Mouse (Mus musculus): ENCODE measurements around the gene Ubac1. TPM values are rescaled to one million over a fixed set of nuclear protein-coding genes. Genes with fewer than 3 reads are reported as not detected.

The Ubac1 gene
- total RNA-seq, 2 experiments from 2014 or later = 59.1 to 68.2 TPM

- DNase-seq (ENCODE audit: low spot score in 2 of 2) = no peak
- intact Hi-C loops (cut with DNase I) = loop anchor here (5.0 kb wide), 1 partner anchor 243 kb away; no protein-coding TSS in a partner anchor
Observed at GRCm38 (mm10) chr2:26034344-26035050, 12.9 kb upstream of the Ubac1 start.

GRCm38 (mm10) chr2:26030288-26030687, 8.7 kb upstream of the Ubac1 start:
- intact Hi-C loops (cut with DNase I) = no loop called here
- DNase-seq (ENCODE audit: low spot score in 2 of 2) = no peak

GRCm38 (mm10) chr2:26024138-26025075, 2.9 kb upstream of the Ubac1 start:
- intact Hi-C loops (cut with DNase I) = loop anchor here (1.0 to 2.0 kb wide), 2 partner anchors 46 to 118 kb away; no protein-coding TSS in a partner anchor
- peak; percentile 38 to 59 for DNase-seq (ENCODE audit: low spot score in 2 of 2)

- intact Hi-C loops (cut with DNase I) = no loop called here
- no peak for DNase-seq (ENCODE audit: low spot score in 2 of 2)
Observed at GRCm38 (mm10) chr2:26022626-26023025, 1.1 kb upstream of the Ubac1 start.

GRCm38 (mm10) chr2:26022258-26022565, 665 bp upstream of the Ubac1 start:
- intact Hi-C loops (cut with DNase I) = no loop called here
- DNase-seq (ENCODE audit: low spot score in 2 of 2) = no peak

GRCm38 (mm10) chr2:26020714-26021560, 610 bp downstream of the Ubac1 start:
- peak; percentile 43 to 70 for DNase-seq (ENCODE audit: low spot score in 2 of 2)
- intact Hi-C loops (cut with DNase I) = loop anchor here (1.0 to 2.0 kb wide), 2 partner anchors 38 to 119 kb away; partner anchors contain the start of gene Camsap1

GRCm38 (mm10) chr2:26019923-26020322, 1.6 kb downstream of the Ubac1 start:
- no peak for DNase-seq (ENCODE audit: low spot score in 2 of 2)
- intact Hi-C loops (cut with DNase I) = loop anchor here (2.0 kb wide), 1 partner anchor 37 kb away; the partner anchor contains the start of gene Camsap1

- intact Hi-C loops (cut with DNase I) = no loop called here
- DNase-seq (ENCODE audit: low spot score in 2 of 2) = no peak
Observed at GRCm38 (mm10) chr2:26017326-26017725, 4.2 kb downstream of the Ubac1 start.

- no peak for DNase-seq (ENCODE audit: low spot score in 2 of 2)
- intact Hi-C loops (cut with DNase I) = no loop called here
Observed at GRCm38 (mm10) chr2:26013674-26014073, 7.9 kb downstream of the Ubac1 start.

GRCm38 (mm10) chr2:26011420-26011819, 10.1 kb downstream of the Ubac1 start:
- intact Hi-C loops (cut with DNase I) = no loop called here
- no peak for DNase-seq (ENCODE audit: low spot score in 2 of 2)

GRCm38 (mm10) chr2:26002001-26002400, 19.5 kb downstream of the Ubac1 start:
- intact Hi-C loops (cut with DNase I) = loop anchor here (10.0 kb wide), 1 partner anchor 157 kb away; the partner anchor contains the start of gene Sohlh1

GRCm38 (mm10) chr2:26001136-26001535, 20.4 kb downstream of the Ubac1 start:
- no peak for DNase-seq (ENCODE audit: low spot score in 2 of 2)
- intact Hi-C loops (cut with DNase I) = loop anchor here (10.0 kb wide), 1 partner anchor 156 kb away; the partner anchor contains the start of gene Sohlh1

More at GRCm38 (mm10) chr2:26002001-26002400, 19.5 kb downstream of the Ubac1 start:
- no peak for DNase-seq (ENCODE audit: low spot score in 2 of 2)

GRCm38 (mm10) chr2:25997716-25998115, 23.8 kb downstream of the Ubac1 start:
- intact Hi-C loops (cut with DNase I) = no loop called here
- DNase-seq (ENCODE audit: low spot score in 2 of 2) = no peak

- DNase-seq (ENCODE audit: low spot score in 2 of 2) = no peak
- intact Hi-C loops (cut with DNase I) = no loop called here
Observed at GRCm38 (mm10) chr2:25994791-25995190, 26.8 kb downstream of the Ubac1 start.

- intact Hi-C loops (cut with DNase I) = no loop called here
- DNase-seq (ENCODE audit: low spot score in 2 of 2) = no peak
Observed at GRCm38 (mm10) chr2:25992285-25992684, 29.3 kb downstream of the Ubac1 start.

GRCm38 (mm10) chr2:25989651-25990050, 31.9 kb downstream of the Ubac1 start:
- no peak for DNase-seq (ENCODE audit: low spot score in 2 of 2)
- intact Hi-C loops (cut with DNase I) = no loop called here

GRCm38 (mm10) chr2:25987817-25988216, 33.7 kb downstream of the Ubac1 start:
- intact Hi-C loops (cut with DNase I) = no loop called here
- no peak for DNase-seq (ENCODE audit: low spot score in 2 of 2)

GRCm38 (mm10) chr2:25986601-25987000, 34.9 kb downstream of the Ubac1 start:
- intact Hi-C loops (cut with DNase I) = no loop called here
- DNase-seq (ENCODE audit: low spot score in 2 of 2) = no peak

- DNase-seq (ENCODE audit: low spot score in 2 of 2) = peak; percentile 99 to 100
- intact Hi-C loops (cut with DNase I) = loop anchor here (1.0 to 5.0 kb wide), 3 partner anchors 37 to 276 kb away; partner anchors contain the start of genes Bmyc, Kcnt1 and Ubac1
Observed at GRCm38 (mm10) chr2:25983159-25983907, 38.2 kb downstream of the Ubac1 start, which contains the start of gene Camsap1. Gene Camsap1, minus strand, starts transcription at chr2:25983282.
